Mouse (Mus musculus) limb, embryonic 12.5 days (tissue): ENCODE data around the gene Acss3. TPM values are rescaled to one million over a fixed set of nuclear protein-coding genes. Genes with fewer than 3 reads are reported as not detected.

ENCODE experiments used
- ATAC-seq: fragments of 200-750 bp; cut with Nextera tagmentation; 2 replicates; pipeline ENCODE4 v1.8.0; 2017; ENCODE audit warnings: low read depth, moderate TSS enrichment; ENCODE audit not compliant: insufficient number of reproducible peaks, insufficient read depth, low FRiP score, low TSS enrichment
- H3K27ac ChIP-seq: fragments of 300-500 bp; sonication (generic); 2 replicates; pipeline ENCODE4 v1.5.1; 2016; ENCODE audit warnings: mild to moderate bottlenecking, moderate library complexity
- H3K27me3 ChIP-seq: fragments of 300-500 bp; sonication (generic); 2 replicates; pipeline ENCODE4 v1.6.1; 2016; ENCODE audit warnings: mild to moderate bottlenecking, moderate library complexity
- H3K36me3 ChIP-seq: fragments of 300-500 bp; sonication (generic); 2 replicates; pipeline ENCODE4 v1.6.1; 2016; ENCODE audit warnings: mild to moderate bottlenecking, moderate library complexity
- H3K4me1 ChIP-seq: fragments of 300-500 bp; sonication (generic); replicated peaks from 2 replicates; pipeline ENCODE4 v1.6.1; 2016
- H3K4me2 ChIP-seq: fragments of 300-500 bp; sonication (generic); 2 replicates; pipeline ENCODE4 v1.6.1; 2016; ENCODE audit warnings: mild to moderate bottlenecking, moderate library complexity
- H3K4me3 ChIP-seq: fragments of 300-500 bp; sonication (generic); replicated peaks from 2 replicates; pipeline ENCODE4 v1.5.1; 2016; ENCODE audit warnings: mild to moderate bottlenecking
- H3K9ac ChIP-seq: fragments of 300-500 bp; sonication (generic); replicated peaks from 2 replicates; pipeline ENCODE4 v1.6.1; 2016; ENCODE audit warnings: mild to moderate bottlenecking, moderate library complexity
- H3K9me3 ChIP-seq: fragments of 300-500 bp; sonication (generic); 2 replicates; pipeline ENCODE4 v1.6.1; 2016; ENCODE audit warnings: mild to moderate bottlenecking, moderate library complexity
- WGBS: fragments of 180-500 bp; shearing (Covaris S2); methylation state at CpG from one replicate; pipeline ENCODE4 v1.1.7; 2016; 5-methylcytosine and 5-hydroxymethylcytosine counted together
- polyA plus RNA-seq: library from polyadenylated mRNA; unstranded; fragments of >200 nt; fragmentation: Nextera tagmentation; extraction: Ambion mirVana; gene quantifications from 2 replicates; pipeline ENCODE4 v1.2.1, GENCODE M21; 2016

Acss3 gene
- polyA plus RNA-seq, 1 experiment from 2014 or later, result 3.3 TPM

- H3K4me2 ChIP-seq, result no peak overlapping the region
- H3K27me3 ChIP-seq, result no peaks in the 10 kb centered on the region
- H3K9me3 ChIP-seq, result no peaks in the 10 kb centered on the region
- WGBS, result 47% methylated on average over 1 of the region's 1 CpGs
- no peak overlapping the region for H3K9ac ChIP-seq
- H3K36me3 ChIP-seq, result no peaks in the 10 kb centered on the region
- H3K4me3 ChIP-seq, result no peak overlapping the region
- ATAC-seq, result no peak
- no peak overlapping the region for H3K27ac ChIP-seq
- no peaks in the 10 kb centered on the region for H3K4me1 ChIP-seq
Observed at GRCm38 (mm10) chr10:107115930-107116642, 7.4 kb downstream of the Acss3 start.

- no peak for ATAC-seq
- Histone ChIP-seq H3K27ac (no peak overlapping the region), H3K27me3 (no peaks in the 10 kb centered on the region), H3K9me3 (no peaks in the 10 kb centered on the region), H3K36me3 (no peaks in the 10 kb centered on the region), H3K9ac (no peak overlapping the region), H3K4me2 (no peak overlapping the region), H3K4me1 (no peaks in the 10 kb centered on the region), H3K4me3 (no peak overlapping the region)
- WGBS, result 51% methylated on average over 1 of the region's 1 CpGs
Observed at GRCm38 (mm10) chr10:107115121-107115520, 8.3 kb downstream of the Acss3 start.

- H3K9me3 ChIP-seq, result no peaks in the 10 kb centered on the region
- H3K4me2 ChIP-seq, result no peak overlapping the region
- no peak overlapping the region for H3K9ac ChIP-seq
- H3K27ac ChIP-seq, result no peak overlapping the region
- no peaks in the 10 kb centered on the region for H3K27me3 ChIP-seq
- H3K4me1 ChIP-seq, result no peaks in the 10 kb centered on the region
- no peak for ATAC-seq
- WGBS, result 78% methylated on average over 3 of the region's 3 CpGs
- no peaks in the 10 kb centered on the region for H3K36me3 ChIP-seq
- H3K4me3 ChIP-seq, result no peak overlapping the region
Observed at GRCm38 (mm10) chr10:107094452-107094851, 29.0 kb downstream of the Acss3 start.

- WGBS, result 58% methylated on average over 4 of the region's 4 CpGs
- Histone ChIP-seq H3K4me2 (no peak overlapping the region), H3K9me3 (no peaks in the 10 kb centered on the region)
Observed at GRCm38 (mm10) chr10:107053846-107054624, 69.4 kb downstream of the Acss3 start.

GRCm38 (mm10) chr10:107050489-107050888 lies 73.0 kb downstream of the Acss3 start:
- 80% methylated on average over 2 of the region's 2 CpGs for WGBS
- no peak overlapping the region for H3K27ac ChIP-seq
- H3K9ac ChIP-seq, result no peak overlapping the region
- ATAC-seq, result no peak
- H3K36me3 ChIP-seq, result no peaks in the 10 kb centered on the region
- H3K27me3 ChIP-seq, result 0 out of 2 replicates have a peak, but pooled peaks cover 3% of the 10 kb centered on the region
- H3K4me1 ChIP-seq, result no peaks in the 10 kb centered on the region; the same call in 1 of the 2 replicates
- no peaks in the 10 kb centered on the region for H3K9me3 ChIP-seq
- no peak overlapping the region for H3K4me3 ChIP-seq
- H3K4me2 ChIP-seq, result no peak overlapping the region

More at GRCm38 (mm10) chr10:107053846-107054624, 69.4 kb downstream of the Acss3 start:
- Histone ChIP-seq H3K27ac (no peak overlapping the region), H3K27me3 (0 out of 2 replicates have a peak, but pooled peaks cover 3% of the 10 kb centered on the region), H3K36me3 (no peaks in the 10 kb centered on the region), H3K4me3 (no peak overlapping the region), H3K9ac (no peak overlapping the region), H3K4me1 (no peaks in the 10 kb centered on the region; the same call in 1 of the 2 replicates)
- no peak for ATAC-seq

GRCm38 (mm10) chr10:107042656-107043055 lies 80.8 kb downstream of the Acss3 start:
- Histone ChIP-seq H3K4me2 (no peak overlapping the region), H3K9ac (no peak overlapping the region), H3K27ac (no peak overlapping the region), H3K4me3 (no peak overlapping the region), H3K4me1 (no peaks in the 10 kb centered on the region), H3K27me3 (no peaks in the 10 kb centered on the region), H3K9me3 (no peaks in the 10 kb centered on the region), H3K36me3 (no peaks in the 10 kb centered on the region)
- 89% methylated on average over 1 of the region's 1 CpGs for WGBS
- no peak for ATAC-seq

- Histone ChIP-seq H3K27me3 (no peaks in the 10 kb centered on the region), H3K9me3 (no peaks in the 10 kb centered on the region), H3K9ac (no peak overlapping the region), H3K4me3 (no peak overlapping the region), H3K27ac (no peak overlapping the region), H3K36me3 (no peaks in the 10 kb centered on the region), H3K4me2 (no peak overlapping the region), H3K4me1 (no peaks in the 10 kb centered on the region)
- no peak for ATAC-seq
- WGBS, result 80% methylated on average over 2 of the region's 2 CpGs
Observed at GRCm38 (mm10) chr10:107040837-107041236, 82.6 kb downstream of the Acss3 start.

- no peak overlapping the region for H3K4me2 ChIP-seq
- H3K4me1 ChIP-seq, result no peaks in the 10 kb centered on the region
- no peaks in the 10 kb centered on the region for H3K27me3 ChIP-seq
- H3K27ac ChIP-seq, result no peak overlapping the region
- 73% methylated on average over 6 of the region's 6 CpGs for WGBS
- H3K36me3 ChIP-seq, result no peaks in the 10 kb centered on the region
- no peak overlapping the region for H3K4me3 ChIP-seq
- no peak overlapping the region for H3K9ac ChIP-seq
- no peak for ATAC-seq
- H3K9me3 ChIP-seq, result no peaks in the 10 kb centered on the region
Observed at GRCm38 (mm10) chr10:107040378-107040777, 83.1 kb downstream of the Acss3 start.

- H3K27ac ChIP-seq, result no peak overlapping the region
- no peaks in the 10 kb centered on the region for H3K36me3 ChIP-seq
- H3K9ac ChIP-seq, result no peak overlapping the region
- 87% methylated on average over 4 of the region's 4 CpGs for WGBS
- ATAC-seq, result no peak
- H3K4me3 ChIP-seq, result no peak overlapping the region
- H3K4me2 ChIP-seq, result no peak overlapping the region
- no peaks in the 10 kb centered on the region for H3K4me1 ChIP-seq
- no peaks in the 10 kb centered on the region for H3K9me3 ChIP-seq
- H3K27me3 ChIP-seq, result no peaks in the 10 kb centered on the region
Observed at GRCm38 (mm10) chr10:107039211-107039610, 84.3 kb downstream of the Acss3 start.

GRCm38 (mm10) chr10:107024254-107024653 lies 99.2 kb downstream of the Acss3 start:
- Histone ChIP-seq H3K27ac (no peak overlapping the region), H3K9ac (no peak overlapping the region), H3K9me3 (no peaks in the 10 kb centered on the region), H3K4me2 (no peak overlapping the region), H3K4me3 (no peak overlapping the region), H3K4me1 (no peaks in the 10 kb centered on the region), H3K36me3 (no peaks in the 10 kb centered on the region), H3K27me3 (no peaks in the 10 kb centered on the region)
- 70% methylated on average over 4 of the region's 4 CpGs for WGBS
- no peak for ATAC-seq

- Histone ChIP-seq H3K27me3 (no peaks in the 10 kb centered on the region), H3K36me3 (no peaks in the 10 kb centered on the region), H3K4me1 (no peaks in the 10 kb centered on the region), H3K4me2 (no peak overlapping the region), H3K9ac (no peak overlapping the region), H3K9me3 (no peaks in the 10 kb centered on the region), H3K27ac (no peak overlapping the region), H3K4me3 (no peak overlapping the region)
- 91% methylated on average over 5 of the region's 5 CpGs for WGBS
- no peak for ATAC-seq
Observed at GRCm38 (mm10) chr10:107021118-107021517, 102.3 kb downstream of the Acss3 start.
